Mouse (Mus musculus) right cerebral cortex, postnatal 36 days (tissue): ENCODE measurements at regions not wholly inside any gene's neighbourhood (a gene's known extent, or its start where the extent isn't known, plus 50 kb on each side); places are given as distances from the start of the nearest gene placed in this dataset.

ENCODE experiments used
- DNase-seq, 2 experiments: peaks; one replicate each; pipeline ENCODE4 v3.0.0; 2022; ENCODE audit warnings: low spot score in 2 of 2, mixed read lengths in 1 of 2

GRCm38 (mm10) chr12:94155110-94155858 is 1536.7 kb upstream of the Flrt2 start:
- no peak for DNase-seq

GRCm38 (mm10) chr12:94182358-94182757 is 1509.7 kb upstream of the Flrt2 start:
- no peak for DNase-seq

DNA sequence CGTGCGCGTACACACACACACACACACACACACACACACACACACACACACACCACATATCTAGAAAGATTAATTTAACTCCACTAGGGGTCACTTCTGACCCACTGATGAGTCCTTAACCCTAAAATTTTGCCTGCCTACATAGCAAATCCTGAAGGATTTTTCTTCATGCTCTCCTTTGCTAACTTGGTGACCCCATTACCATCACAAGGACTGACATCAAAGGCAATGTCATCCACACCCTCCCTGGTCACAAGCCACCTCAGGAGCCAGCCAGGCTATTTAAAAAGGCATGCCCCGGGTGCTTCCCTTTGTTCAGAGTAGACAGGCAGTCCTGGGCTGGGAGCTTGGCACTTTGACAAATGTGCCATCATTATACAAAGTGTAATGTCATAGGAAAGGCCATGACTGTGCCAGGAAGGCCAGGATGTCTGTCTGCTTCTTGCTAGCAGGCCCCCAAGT is 1501.4 kb upstream of the Flrt2 start:
- DNase-seq = no peak

DNA sequence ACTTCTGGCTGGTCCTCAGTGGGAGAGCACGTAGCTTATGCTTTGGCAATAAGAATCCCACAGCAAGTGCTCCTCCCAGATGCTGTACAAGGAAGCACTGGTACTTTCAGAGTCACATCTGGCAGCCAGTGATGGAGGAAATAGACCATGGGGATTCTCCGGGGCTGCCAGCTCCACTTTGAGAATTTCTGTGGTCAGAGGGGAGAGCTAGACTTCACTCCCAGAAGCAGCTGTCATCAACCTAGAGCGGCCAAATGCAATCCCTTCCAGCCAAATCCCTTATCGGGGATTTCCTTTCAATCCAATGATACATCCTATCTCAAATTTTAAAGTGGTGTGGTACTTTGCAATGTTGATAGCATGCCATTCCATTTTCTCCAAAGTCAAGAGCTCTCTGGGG is 1474.1 kb upstream of the Flrt2 start:
- no peak for DNase-seq

DNA sequence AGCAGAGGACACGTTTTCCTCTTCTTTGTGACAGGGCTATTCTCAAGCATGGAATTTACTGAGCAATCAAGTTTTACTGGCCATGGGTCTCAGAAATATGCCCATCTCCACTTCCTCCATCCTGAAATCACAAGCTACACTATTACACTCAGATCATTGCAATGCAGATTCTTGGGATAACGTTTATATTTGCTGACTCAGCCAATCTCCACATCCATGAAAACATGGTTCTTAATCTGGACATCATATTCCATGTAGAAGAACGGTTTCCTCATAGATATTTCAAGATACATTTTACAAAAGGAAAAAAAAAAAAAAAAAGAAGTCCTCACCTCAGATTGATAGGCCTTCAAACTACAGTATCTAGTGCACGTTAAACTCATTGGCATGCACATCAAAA is 1462.1 kb upstream of the Flrt2 start:
- DNase-seq = no peak

DNA sequence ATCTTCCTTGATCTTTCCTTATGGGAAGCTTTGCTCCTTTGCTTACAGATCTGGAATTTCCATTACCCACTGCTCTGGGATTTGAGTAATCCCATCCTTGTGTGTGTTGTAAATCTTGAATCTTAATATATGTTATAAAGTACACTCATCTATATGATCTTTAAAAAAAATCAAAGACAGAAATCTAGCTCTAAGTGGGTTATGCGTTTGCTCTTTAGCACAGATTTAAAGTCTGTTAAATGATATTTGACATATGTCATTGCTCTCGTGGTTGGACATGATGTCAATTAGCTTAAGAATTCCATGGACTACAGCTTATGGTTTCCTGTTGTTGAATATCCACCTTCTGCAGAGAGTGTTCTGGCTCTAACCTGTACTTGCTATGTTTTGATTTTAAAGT is 1446.7 kb upstream of the Flrt2 start:
- DNase-seq = no peak

- no peak for DNase-seq
Measured at GRCm38 (mm10) chr12:94247362-94247761, 1444.7 kb upstream of the Flrt2 start.

- DNase-seq = no peak
Measured at GRCm38 (mm10) chr12:94252957-94253633, 1438.9 kb upstream of the Flrt2 start.

DNA sequence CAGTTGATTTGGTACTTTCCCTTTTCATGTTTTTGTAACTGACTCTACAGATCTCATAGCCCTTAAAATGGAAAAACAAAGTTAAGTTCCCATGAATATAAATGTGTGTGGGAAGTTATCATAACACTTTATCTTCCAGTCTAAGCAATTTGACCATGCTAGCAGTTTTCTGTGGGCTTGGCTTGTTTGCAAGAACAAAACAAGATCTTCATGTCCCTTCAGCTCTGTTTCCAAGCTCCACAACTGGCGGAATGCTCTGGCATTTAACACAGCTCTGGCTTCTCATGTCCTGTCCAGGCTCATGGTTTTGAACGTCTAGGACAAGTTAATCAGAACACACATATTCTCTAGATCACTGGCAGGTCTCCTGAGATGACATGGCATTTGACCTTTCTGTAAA is 1411.1 kb upstream of the Flrt2 start:
- peak in 1 of 2 experiments; percentile 3 for DNase-seq

DNA sequence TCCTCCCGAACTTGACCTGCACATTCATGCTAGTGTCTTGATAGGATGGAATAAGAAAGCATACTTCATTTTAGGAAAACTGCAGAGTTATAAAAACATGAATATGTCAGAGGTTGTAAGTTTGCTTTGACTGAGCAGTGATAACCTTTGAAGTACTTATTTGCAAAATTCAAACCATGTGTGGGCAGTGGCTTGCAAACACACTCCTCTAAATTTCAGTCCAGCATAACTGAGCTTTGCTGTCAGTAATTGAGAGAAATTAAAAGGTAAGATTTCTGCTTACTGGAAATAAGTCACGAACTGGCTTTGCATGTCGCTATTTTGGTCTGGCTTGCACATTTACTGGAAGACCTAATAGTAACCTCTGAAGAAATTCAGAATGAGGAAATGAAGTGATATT is 1409.1 kb upstream of the Flrt2 start:
- DNase-seq = no peak

- DNase-seq = no peak
Measured at GRCm38 (mm10) chr12:94283572-94283971, 1408.5 kb upstream of the Flrt2 start.

GRCm38 (mm10) chr12:94297864-94298263 is 1394.2 kb upstream of the Flrt2 start:
- no peak for DNase-seq

GRCm38 (mm10) chr12:94332351-94332750 is 1359.7 kb upstream of the Flrt2 start:
- DNase-seq = no peak

- DNase-seq = no peak
Measured at GRCm38 (mm10) chr12:94334671-94335070, 1357.4 kb upstream of the Flrt2 start.

DNA sequence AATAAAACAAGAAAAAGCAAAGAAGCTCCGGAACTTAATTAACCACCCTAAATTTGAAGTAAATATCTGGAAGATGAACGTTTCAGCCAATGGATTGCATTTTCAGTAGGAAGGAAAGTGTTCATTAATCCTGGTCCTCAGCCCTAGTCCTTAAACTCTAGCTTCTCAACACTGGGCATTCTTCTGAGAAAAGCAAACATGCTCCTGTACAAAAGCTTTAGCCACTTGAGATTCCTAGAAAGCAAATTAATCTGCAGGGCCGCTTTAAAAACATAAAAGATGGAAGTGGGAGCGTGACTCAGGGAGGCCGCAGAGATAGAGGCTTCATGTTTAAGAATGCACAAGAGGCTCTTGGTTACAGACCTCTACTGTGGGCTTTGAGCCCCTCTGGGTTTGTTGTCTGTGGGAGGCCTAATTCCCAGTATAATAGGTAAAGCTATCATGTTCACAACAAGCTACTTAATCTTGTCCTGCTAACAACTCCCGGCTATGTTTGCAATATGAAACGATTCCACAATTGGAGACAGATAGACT is 1342.3 kb upstream of the Flrt2 start:
- DNase-seq = no peak

- DNase-seq = no peak
Measured at GRCm38 (mm10) chr12:94364269-94364668, 1327.8 kb upstream of the Flrt2 start.

- DNase-seq = no peak
Measured at GRCm38 (mm10) chr12:94399991-94400390, 1292.0 kb upstream of the Flrt2 start.

DNA sequence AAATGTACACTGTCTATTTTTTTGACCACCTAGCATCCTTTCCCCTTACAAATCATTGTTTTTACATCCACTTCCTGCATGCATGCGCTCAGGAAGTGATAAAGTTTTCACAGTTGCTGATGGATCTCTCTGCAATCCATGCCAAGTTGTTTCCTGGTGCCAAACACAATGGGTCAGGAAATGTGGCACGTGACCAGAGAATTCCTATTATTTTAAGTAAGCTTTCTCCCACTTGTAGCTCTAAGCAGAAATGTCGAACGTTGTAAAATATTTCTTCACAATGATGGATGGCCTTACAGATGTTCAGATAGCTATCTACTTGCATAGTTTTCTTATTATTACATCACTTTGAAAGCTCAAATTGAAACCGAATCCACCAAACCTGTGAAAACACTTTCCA is 1271.1 kb upstream of the Flrt2 start:
- no peak for DNase-seq

DNA sequence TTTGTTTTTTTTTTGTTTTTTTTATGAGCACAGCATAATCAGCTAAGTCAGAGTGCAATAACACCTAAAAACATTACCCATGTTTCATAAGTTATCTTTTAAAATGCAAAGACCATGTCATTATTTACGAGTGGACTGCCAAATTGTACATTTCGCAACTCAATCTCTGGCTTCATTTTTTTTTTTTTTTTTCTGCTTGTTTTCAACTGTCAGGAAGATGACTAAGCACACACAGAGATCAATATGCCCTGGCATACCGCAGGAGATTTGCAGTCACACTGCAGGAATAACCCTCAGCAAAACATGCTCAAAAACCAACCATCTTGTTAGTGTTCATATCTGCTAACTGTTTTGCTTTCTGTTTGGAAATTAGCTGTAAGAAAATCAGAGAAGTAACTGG is 1270.3 kb upstream of the Flrt2 start:
- DNase-seq = no peak

DNA sequence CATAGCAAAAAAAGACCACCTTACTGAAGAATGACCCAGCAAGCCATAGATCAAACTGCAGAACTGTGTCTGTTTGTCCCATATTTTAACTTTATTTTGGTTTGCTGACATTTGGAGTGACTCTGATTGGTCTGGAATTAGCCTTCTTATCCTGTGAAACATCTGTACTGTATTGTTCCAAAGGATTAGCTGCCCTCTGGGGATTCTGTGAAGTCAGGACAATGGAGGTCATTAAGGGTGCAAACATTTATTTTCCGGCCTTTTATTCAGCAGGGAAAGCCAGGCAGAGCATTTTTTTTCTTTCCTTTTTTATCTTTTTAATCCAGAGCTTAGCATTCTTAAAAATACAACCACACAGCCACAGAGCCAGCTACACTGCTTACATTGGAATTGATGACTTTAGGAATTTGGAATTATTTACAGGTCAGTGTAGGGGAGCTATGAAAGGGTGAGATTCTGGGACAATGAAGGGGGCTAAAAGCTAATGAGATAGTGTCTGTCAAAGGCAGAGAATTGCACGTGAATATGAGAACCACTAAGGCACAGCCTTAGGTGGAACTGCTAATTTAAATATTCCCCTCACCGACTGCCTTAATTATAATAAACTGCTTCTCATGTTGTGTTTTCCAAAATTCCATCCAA is 1267.6 kb upstream of the Flrt2 start:
- DNase-seq = no peak

DNA sequence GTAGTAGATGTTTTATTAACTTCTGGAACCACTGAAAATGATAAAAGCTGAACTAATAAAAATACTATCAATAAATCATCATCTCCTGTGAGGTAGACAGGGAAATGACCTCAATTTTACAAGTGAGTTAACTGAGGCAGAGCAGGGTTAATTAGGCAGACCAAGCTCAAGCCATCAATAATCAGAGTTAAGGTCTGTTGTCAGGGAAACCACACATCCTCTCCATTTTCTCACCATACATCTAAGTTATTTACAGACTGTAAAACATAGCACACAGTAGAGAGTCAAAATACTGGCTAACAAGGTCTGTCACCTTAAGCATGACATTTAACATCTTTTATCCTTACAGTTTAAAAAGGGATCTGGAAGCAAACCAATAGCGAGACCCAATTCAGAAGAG is 1242.5 kb upstream of the Flrt2 start:
- DNase-seq = no peak

DNA sequence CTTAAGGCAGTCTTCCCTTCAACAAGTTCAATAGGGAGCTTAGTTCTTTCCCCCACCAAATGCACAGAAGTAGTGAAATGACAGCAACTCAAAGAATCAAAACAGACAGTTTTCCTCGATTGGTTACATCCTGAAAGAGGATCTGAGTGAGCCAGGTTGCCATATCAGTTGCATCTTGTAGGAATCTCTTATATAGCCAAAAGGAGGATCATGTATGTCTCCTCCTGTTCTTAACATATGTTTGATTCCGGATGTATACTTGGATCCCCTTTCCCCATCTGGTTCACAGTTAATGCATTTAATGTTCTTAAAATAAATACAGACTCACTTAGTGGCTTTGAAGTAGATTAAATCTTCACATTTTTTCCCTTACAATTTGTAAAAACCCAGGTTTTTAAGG is 1224.0 kb upstream of the Flrt2 start:
- no peak for DNase-seq

- no peak for DNase-seq
Measured at GRCm38 (mm10) chr12:94468609-94469008, 1223.4 kb upstream of the Flrt2 start.
